Mouse (Mus musculus) kidney, postnatal 36 days (tissue): ENCODE data around the gene Rce1.

Source experiments
- DNase-seq, 2 experiments: peaks; one replicate each; pipeline ENCODE4 v3.0.0; 2021 to 2022; ENCODE audit warnings: mixed read lengths in 2 of 2

Rce1 gene

GRCm38 (mm10) chr19:4625179-4625828, at the start of gene Rce1:
Rce1 (minus strand) TSS chr19:4625641.
- peak; percentile 91 to 97 for DNase-seq

GRCm38 (mm10) chr19:4672401-4672800, 47.0 kb upstream of the Rce1 start:
- DNase-seq = no peak

GRCm38 (mm10) chr19:4670776-4671175, 45.3 kb upstream of the Rce1 start:
- peak in 1 of 2 experiments; percentile 8 for DNase-seq

GRCm38 (mm10) chr19:4666815-4667214, 41.4 kb upstream of the Rce1 start:
- peak; percentile 11 to 18 for DNase-seq

GRCm38 (mm10) chr19:4658156-4658555, 32.7 kb upstream of the Rce1 start:
- DNase-seq = no peak

GRCm38 (mm10) chr19:4646917-4647492, 21.6 kb upstream of the Rce1 start:
- DNase-seq = no peak

GRCm38 (mm10) chr19:4644271-4644670, 18.8 kb upstream of the Rce1 start:
- peak in 1 of 2 experiments; percentile 60 for DNase-seq

- DNase-seq = no peak
Observed at GRCm38 (mm10) chr19:4635986-4636385, 10.5 kb upstream of the Rce1 start.

- peak; percentile 47 to 83 for DNase-seq
Observed at GRCm38 (mm10) chr19:4628819-4629218, 3.4 kb upstream of the Rce1 start.

GRCm38 (mm10) chr19:4625829-4626535, 541 bp upstream of the Rce1 start:
- no peak for DNase-seq

GRCm38 (mm10) chr19:4624406-4625178, 849 bp downstream of the Rce1 start:
- DNase-seq = no peak

- no peak for DNase-seq
Observed at GRCm38 (mm10) chr19:4624006-4624405, 1.4 kb downstream of the Rce1 start.

- DNase-seq = no peak
Observed at GRCm38 (mm10) chr19:4623419-4623818, 2.0 kb downstream of the Rce1 start.

GRCm38 (mm10) chr19:4622780-4623179, 2.7 kb downstream of the Rce1 start:
- no peak for DNase-seq

GRCm38 (mm10) chr19:4620721-4621120, 4.7 kb downstream of the Rce1 start:
- DNase-seq = no peak

- DNase-seq = no peak
Observed at GRCm38 (mm10) chr19:4619461-4619860, 6.0 kb downstream of the Rce1 start.

- no peak for DNase-seq
Observed at GRCm38 (mm10) chr19:4618183-4618582, 7.3 kb downstream of the Rce1 start.

GRCm38 (mm10) chr19:4616546-4616945, 8.9 kb downstream of the Rce1 start:
- no peak for DNase-seq

GRCm38 (mm10) chr19:4615151-4616093, 10.0 kb downstream of the Rce1 start, which contains the start of gene Lrfn4:
Lrfn4 (minus strand) TSS chr19:4615667.
- DNase-seq = peak; percentile 77 to 81

GRCm38 (mm10) chr19:4614305-4615150, 10.9 kb downstream of the Rce1 start:
- DNase-seq = no peak
